Mouse (Mus musculus): ENCODE results near the gene Gm4214. TPM values are rescaled to one million over a fixed set of nuclear protein-coding genes. Genes with fewer than 3 reads are reported as not detected.

Gm4214 gene
- not detected in 2 replicates for polyA plus RNA-seq (2012; rRNA removed)

DNA sequence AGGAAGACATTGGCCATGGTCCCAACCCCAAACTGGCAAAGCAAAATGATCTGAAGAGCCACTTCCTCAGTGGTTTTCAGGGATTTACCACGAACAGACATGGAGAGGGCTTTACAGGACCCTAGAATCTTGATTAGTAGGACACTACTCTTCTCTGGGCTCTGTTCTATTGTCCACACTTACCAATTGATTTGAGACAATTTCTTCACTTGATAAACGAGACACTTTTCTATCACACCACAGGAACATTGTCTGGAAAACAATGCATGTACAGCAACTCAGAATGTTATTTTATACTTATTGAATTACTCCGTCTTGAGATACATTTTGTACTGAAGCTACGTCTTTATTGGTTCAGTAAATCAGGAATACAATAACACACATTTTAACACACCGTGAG is at the start of gene Gm4214:
Gm4214 (minus strand) TSS at position 101 of the 400 bp plus-strand sequence.

GRCm38 (mm10) chr7:23019823-23020222 is 35.4 kb upstream of the Gm4214 start, which contains the start of gene Gm4216:
Gene Gm4216, minus strand, starts transcription at chr7:23019923.

Other genes with a start within 250 kb of the Gm4214 start
- not detected in 2 replicates for gene Vmn1r157, start 223.0 kb downstream of the Gm4214 start, polyA plus RNA-seq (2012; rRNA removed)
- not detected in 2 replicates for gene Vmn1r158, start 193.9 kb downstream of the Gm4214 start, polyA plus RNA-seq (2012; rRNA removed)
- not detected in 2 replicates for gene Vmn1r159, start 141.1 kb downstream of the Gm4214 start, polyA plus RNA-seq (2012; rRNA removed)
- not detected in 2 replicates for gene Vmn1r160, start 113.4 kb downstream of the Gm4214 start, polyA plus RNA-seq (2012; rRNA removed)
- gene Gm4216, start 35.2 kb upstream of the Gm4214 start, polyA plus RNA-seq (2012; rRNA removed) = not detected in 2 replicates
- not detected in 2 replicates for gene Vmn1r163, start 70.9 kb upstream of the Gm4214 start, polyA plus RNA-seq (2012; rRNA removed)
- not detected in 2 replicates for gene Gm8720, start 82.8 kb upstream of the Gm4214 start, polyA plus RNA-seq (2012; rRNA removed)
- gene Gm10662, start 159.8 kb upstream of the Gm4214 start, polyA plus RNA-seq (2012; rRNA removed) = not detected in 2 replicates
- not detected in 2 replicates for gene Vmn1r165, start 232.7 kb upstream of the Gm4214 start, polyA plus RNA-seq (2012; rRNA removed)

All from central nervous system, embryonic 14 days (tissue).